Mouse (Mus musculus): ENCODE results near the gene Rpgrip1.

Gene Rpgrip1

GRCm38 (mm10) chr14:52118823-52119608 is 8.5 kb downstream of the Rpgrip1 start:
- in situ Hi-C loops (cut with MboI), result no loop called here

DNA sequence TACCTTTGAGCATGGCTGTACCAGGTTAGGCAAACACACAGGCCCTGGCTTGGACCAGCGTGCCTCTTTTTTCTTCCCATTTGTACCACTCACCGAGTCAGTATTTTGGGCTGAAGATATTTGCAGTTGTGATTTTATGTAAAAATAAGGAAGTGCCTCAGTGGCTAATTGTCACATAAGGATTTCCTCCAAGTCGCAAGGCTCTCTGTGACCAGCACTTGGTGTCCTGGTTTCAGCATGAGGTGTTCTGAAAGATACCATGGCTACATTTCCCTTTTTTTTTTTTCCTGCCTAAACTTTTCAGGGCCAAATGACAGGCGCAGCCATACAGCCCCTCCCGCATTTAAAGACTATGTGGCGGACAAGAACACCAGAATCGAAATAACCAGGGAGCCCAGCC is 9.7 kb downstream of the Rpgrip1 start:
- in situ Hi-C loops (cut with MboI), result no loop called here

DNA sequence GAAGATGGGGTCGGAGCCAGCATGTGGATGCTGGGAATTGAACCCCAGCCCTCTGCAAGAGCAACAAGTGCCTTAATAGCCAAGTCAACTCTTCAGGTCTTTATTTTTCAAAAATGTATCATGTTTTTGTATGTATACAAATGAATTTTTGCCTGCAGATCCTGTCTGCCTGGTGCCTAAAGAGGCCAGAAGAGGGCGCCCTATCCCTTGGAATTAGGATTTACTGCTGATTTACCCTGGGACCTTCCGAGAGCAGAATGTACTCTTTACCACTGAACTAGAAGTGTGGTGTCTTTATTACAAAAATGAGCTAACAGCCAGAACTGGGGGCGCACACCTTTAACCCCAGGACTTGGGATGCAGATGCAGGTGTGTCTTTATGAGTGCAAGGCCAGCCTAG is 13.4 kb downstream of the Rpgrip1 start:
- in situ Hi-C loops (cut with MboI), result no loop called here

DNA sequence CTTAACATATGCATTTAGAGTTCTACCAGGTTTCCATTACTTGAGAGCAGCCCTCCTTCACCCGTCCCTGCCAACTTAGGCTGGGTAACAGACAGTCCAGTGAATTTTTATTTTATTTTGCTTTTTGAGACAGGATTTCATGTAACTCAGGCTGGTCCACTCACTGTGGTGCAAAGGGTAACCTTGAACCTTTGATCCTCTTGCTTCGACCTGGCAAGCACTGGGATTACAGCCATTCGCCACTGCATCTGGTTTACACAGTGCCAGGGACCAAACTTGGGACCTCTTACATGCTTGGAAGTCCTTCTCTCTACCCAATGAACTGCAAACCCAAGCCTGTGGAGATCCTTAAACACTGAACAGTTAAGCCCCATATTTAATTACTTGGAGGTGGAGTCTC is 14.1 kb downstream of the Rpgrip1 start:
- in situ Hi-C loops (cut with MboI), result no loop called here

DNA sequence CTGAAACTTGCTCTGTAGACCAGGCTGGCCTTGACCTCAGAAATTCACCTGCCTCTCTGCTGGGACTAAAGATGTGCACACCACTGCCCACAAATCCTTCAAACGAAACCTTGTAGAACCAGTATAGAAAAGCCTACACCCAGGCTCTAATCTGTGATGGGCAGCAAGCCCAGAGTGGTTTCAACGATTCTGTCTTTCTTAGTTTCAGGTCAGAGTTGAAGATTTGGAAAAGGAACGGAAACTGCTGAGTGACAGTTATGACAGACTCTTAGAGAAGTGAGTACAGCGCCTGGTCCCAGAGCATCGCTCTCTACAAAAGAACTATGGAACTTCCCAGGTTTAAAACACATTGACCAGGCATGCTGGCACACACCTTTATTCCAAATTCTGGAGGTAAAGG is 23.1 kb downstream of the Rpgrip1 start:
- in situ Hi-C loops (cut with MboI), result no loop called here

- in situ Hi-C loops (cut with MboI), result no loop called here
Measured at GRCm38 (mm10) chr14:52140577-52141444, 30.3 kb downstream of the Rpgrip1 start.

GRCm38 (mm10) chr14:52141445-52142127 is 31.1 kb downstream of the Rpgrip1 start:
- in situ Hi-C loops (cut with MboI), result no loop called here

DNA sequence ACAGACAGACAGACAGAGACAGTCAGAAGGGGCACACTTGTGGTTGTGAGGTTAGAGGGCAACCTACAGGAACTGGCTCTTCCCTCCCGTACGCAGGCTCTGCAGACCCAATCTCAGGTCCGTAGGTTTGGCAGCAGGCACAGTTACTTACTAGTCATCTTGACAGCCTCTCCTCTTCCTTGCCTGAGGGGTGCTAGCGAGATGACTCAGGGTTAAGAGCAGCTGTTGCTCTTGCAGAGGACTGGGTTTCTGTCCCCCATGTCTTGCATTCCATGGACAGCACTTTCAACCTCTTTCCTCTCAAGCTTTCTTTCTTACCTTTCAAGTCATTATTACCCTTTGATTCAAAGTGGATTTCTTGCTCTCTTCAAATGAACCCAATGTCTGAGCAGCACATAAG is 33.7 kb downstream of the Rpgrip1 start:
- in situ Hi-C loops (cut with MboI), result no loop called here

DNA sequence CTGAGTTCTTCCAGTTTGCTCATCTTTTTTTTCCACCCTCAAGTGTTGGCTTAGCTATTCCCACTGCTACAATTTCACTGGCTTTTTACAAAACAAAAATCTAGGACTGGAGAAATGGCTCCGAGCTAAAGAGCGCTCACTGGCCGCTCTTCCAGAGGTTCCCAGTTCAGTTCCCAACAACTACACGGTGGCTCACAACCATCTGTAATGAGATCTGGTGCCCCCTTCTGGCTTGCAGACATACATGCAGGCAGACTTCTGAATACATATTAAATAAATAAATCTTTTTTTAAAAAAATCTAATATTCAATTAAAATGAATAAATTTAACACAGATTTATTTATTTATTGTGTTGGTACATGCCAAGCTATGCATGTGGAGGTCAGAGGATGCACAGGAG is 36.0 kb downstream of the Rpgrip1 start:
- in situ Hi-C loops (cut with MboI), result no loop called here

GRCm38 (mm10) chr14:52149888-52150287 is 39.4 kb downstream of the Rpgrip1 start:
- in situ Hi-C loops (cut with MboI), result no loop called here

- in situ Hi-C loops (cut with MboI), result no loop called here
Measured at GRCm38 (mm10) chr14:52152179-52152578, 41.7 kb downstream of the Rpgrip1 start.

DNA sequence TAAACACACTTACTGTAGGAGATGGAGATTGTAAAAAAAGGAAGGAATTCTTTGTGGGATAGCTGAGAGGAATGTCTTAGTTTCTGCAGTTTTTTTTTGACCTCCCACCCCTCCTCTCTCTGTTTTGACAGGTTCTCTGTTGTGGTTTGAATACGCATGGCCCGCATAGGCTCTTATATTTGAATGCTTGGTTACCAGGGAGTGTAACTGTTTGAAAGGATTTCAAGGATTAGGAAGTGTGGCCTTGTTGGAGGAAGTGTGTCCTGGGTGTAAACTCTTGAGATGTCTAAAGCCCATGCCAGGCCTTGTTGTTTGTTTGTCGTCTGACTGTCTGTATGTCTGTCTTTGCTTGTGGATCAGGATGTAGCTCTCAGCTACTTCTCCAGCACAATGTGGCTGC is 42.1 kb downstream of the Rpgrip1 start:
- in situ Hi-C loops (cut with MboI), result no loop called here

- in situ Hi-C loops (cut with MboI), result no loop called here
Measured at GRCm38 (mm10) chr14:52155008-52155407, 44.5 kb downstream of the Rpgrip1 start.

- in situ Hi-C loops (cut with MboI), result no loop called here
Measured at GRCm38 (mm10) chr14:52160911-52161310, 50.4 kb downstream of the Rpgrip1 start.

GRCm38 (mm10) chr14:52166571-52166970 is 56.1 kb downstream of the Rpgrip1 start:
- in situ Hi-C loops (cut with MboI), result no loop called here

DNA sequence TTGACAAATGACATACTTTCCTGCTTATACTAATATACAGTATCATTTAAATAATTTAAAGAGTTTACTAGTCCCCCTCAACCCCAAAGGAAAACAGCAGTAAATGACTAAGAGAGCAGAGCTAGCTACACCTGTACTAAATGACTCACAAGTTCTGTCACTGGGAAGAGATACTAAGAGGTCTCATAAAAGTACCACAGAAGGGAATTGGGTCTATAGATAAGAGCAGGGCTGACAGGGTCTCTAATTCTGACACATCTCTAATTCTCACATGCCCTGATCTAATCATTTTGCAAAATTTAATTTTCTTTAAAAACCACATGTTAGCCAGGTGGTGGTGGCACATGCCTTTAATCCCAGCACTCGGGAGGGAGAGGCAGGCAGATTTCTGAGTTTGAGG is 78.3 kb downstream of the Rpgrip1 start:
- in situ Hi-C loops (cut with MboI), result no loop called here

- in situ Hi-C loops (cut with MboI), result no loop called here
Measured at GRCm38 (mm10) chr14:52189519-52189918, 79.0 kb downstream of the Rpgrip1 start.

DNA sequence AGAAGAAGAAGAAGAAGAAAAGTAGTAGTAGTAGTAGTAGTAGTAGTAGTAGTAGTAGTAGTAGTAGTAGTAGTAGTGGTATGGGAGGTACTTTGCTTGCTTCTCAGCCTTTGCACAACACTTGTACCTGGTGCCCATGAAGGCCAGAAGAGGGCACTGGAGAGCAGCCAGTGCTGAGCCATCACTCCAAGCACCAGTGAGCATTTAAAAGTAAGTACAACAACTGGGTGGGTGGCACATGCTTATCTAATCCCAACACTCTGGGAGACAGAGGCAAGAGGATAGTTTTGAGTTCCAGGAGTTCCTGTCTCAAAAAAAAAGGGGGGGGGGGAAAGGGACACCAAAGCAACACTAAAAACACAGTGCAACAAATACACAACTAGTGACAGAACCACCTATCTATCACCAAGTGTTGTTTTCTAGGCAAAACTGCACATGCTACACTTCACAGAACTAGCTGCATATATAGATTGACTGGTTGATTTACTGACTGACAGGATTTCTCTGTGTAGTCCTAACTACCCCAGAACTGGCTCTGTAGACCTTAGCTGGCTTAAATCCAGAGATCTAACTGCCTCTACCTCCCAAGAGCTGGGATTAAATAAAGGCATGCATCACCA is 80.3 kb downstream of the Rpgrip1 start:
- in situ Hi-C loops (cut with MboI), result no loop called here

GRCm38 (mm10) chr14:52195691-52196090 is 85.2 kb downstream of the Rpgrip1 start:
- in situ Hi-C loops (cut with MboI), result no loop called here

- in situ Hi-C loops (cut with MboI), result no loop called here
Measured at GRCm38 (mm10) chr14:52196230-52197155, 86.0 kb downstream of the Rpgrip1 start.
